Mouse (Mus musculus): ENCODE results near the gene A1cf.

A1cf gene

DNA sequence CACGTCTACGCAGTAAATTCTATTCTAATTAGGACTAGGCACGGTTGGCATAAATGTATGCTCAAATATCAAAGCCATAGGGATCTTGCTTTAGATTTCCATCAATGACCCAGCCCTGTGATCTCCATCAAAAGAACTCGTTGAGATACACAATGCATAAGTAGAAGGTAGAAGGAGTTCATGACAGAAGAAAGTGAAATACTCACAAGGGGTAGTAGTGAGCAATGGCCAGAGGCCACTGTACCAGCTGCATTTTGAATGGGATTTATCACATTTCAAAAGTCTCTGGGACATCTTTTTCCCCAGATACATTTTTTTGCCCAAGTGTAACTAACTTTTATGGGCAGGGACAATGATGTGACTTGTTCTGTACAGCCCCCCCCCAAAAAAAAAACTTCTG lies 85.7 kb downstream of the A1cf start:
- DNase-seq = no peak

DNA sequence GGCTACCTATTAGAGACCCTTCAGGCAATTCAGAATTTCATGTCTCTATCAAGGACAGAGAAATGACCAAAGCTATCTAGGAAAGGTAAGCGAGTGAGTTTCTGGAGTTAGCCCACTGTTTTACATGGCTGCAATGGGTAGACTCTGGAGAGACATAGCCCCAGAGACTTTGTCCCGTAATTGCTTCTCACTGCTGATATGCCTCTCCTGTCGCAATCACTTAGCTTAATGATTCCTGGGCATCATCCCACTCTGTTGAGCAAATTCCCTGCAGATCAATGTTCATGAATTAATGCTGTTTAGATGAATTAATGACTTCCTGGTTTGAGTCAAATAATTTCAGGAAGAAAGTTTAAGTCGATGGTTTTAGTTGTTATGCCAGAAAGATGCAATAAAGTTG lies 86.1 kb downstream of the A1cf start:
- DNase-seq = no peak

DNA sequence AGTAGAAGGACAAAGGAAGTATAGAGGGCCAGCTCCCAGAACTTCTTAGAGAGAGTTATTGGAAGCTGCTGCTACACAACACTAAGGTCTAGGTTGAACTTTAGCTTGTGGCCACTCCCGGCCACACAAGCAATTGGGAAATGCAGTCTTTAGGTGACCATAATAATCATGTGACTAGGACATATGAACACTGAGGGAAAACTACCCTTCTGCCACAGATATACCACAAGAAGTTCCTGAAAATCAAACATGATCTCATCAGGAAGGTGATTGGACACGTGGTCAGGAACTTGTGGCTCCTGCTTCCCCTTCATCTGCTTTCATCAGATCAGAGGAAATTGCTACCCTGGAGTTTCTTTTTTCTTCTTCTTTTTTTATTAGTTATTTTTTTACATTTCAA lies 87.8 kb downstream of the A1cf start:
- DNase-seq = no peak

DNA sequence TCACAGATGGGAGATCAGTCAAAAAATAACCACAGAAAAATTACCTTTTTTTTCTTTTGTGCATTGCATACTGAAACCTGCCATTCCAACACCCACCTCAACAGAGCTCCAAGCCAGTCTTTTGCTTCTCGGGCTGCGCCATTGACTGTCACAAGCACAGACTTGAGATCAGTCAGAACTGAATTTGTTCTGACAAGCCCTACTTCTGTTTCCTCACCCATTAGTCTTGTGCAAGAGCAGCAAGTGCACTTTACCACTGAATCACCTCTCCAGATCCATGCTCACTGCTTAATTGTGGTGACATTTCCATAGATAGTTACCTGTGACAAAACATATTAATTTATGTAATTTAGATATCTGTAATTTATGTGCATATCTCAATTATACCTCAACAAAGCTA lies 91.9 kb downstream of the A1cf start:
- no peak for DNase-seq

DNA sequence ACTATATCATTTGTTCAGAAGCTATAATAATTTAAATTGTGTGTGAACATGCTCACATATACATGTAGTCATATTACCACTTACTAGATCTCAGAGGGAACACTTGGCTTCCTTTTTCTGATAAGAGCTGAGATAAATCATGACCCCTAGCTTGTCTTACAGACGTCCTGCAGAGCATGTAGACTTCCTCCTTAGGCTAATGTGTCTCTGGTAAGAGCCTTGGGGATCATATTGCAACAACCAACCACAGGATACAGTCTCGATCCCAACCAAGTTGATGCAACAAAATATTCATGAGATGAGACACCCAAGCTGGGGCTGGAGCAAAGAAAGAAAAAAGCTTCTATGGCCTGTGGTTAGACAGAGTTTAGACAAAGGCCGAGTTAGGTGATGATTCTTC lies 94.6 kb downstream of the A1cf start:
- DNase-seq = no peak

DNA sequence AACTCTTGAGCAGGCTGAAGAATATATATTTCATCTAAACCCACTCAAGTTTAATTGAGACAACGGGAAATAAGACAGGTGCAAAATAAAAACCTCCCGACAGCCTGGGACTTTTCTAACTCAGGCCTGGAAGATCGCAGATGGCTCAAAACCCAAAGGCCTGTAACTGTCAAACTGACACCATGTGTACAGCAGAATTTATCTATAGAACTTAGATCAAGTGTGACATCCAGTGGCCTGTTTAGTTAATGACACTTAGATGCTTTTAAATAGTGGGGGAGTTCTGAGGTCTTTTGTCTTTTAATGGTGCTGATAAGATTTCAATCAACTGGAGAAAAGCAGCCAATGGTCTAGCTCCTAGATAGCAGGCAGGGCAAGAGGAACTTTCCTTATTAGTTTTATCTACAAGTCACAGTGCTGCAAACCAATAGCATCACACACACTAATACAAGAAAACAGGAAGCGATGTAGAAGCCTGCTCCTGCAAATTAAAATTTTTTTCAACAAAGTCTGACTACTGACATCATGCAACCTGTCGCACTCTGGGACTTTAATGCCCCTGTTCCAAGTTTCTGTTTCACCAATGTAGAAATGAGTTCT lies 99.5 kb downstream of the A1cf start:
- DNase-seq = peak; percentile 62

DNA sequence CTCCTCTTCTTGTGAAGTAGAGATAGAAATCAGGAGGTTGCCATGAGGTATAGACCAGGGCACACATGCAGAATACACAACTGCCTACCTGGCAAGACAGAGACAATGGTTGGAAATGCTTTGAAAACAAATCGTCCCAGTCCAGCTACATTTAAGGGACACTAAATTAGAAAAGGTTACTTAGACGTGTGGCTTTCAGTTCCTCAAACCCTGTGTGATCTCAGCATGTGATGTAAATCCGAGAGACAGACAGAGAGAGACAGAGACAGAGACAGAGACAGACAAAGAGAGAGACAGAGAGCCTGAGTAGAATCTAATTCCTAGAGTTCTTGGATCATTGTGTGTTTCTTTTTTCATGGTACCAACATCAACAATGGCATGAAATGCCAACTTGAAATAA lies 102.8 kb downstream of the A1cf start:
- no peak for DNase-seq

DNA sequence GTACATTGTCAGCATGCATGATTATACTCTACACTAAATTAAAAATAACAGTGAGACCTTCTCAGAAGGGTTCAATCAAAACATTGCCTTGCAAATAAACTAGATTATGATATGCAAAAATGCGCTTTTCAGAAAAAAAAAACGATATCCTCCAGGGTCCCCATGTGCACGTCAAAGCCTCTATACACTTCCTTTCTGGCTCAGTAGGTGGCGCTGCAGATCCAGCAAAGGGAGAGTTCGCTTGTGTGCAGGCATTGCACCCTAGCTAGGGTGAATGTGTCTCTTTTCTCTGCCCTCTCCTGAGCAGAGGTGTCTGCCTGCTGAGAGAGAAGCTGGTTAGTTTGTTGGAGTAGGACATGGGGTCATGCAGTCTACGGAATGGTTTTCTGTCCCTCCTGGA lies 103.4 kb downstream of the A1cf start:
- DNase-seq = peak; percentile 87

DNA sequence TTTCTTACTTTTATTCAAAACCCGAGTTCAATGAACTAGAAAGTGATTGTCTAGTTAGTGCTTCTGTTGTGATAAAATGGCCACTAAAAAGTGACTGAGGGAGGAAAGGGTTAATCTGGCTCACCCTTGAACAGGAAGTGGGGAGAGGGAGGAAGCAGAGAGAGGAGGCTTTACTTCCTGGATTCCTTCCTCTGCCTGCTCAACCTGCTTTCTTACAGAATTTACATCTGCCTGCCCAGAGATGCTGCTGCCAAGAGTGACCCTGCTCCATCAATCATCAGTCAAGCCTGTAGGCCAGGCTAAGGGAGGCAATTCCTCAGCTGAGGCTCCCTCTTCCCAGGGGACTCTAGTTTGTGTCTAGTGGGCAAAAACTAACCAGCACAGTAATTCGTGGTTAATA lies 107.3 kb downstream of the A1cf start:
- DNase-seq = no peak

DNA sequence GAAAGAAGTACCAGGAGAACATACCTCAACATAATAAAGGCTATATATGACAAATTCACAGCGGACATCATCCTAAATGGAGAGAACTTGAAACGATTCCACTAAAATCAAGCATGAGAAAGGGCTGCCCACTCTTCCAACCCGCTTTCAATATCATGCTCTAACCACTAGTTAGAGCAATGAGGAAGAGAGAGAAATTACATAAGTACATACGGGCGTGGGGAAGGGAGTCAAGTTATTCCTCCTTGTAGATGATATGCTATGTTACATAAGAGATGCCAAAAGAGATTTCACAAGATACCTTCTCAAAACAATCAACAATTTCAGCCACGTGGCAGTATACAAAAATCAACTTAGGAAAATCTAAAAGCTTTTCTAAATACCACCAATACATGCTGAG lies 122.5 kb downstream of the A1cf start:
- no peak for DNase-seq

DNA sequence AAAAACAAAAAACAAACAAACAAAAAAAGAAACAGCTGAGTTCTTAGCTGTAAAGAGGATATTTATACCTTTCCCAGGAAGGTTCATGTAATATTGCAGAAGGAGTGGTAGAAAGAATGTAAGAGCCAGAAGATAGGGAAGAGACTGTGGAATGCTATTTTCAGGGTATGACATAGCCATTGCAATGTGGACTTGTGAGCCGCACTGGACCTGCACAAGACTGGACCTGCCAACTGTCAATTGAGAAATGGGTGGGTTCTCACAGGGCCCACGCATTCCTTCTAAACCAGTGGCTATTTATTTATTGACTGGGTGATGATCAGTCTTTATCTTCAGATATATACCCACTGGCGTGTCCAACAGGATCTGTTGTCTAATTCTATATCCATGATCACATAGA lies 128.4 kb downstream of the A1cf start:
- DNase-seq = no peak

All from retina, postnatal 1 day (tissue).